Mouse (Mus musculus) bone marrow, adult 2 months (tissue): ENCODE results near the gene Pafah1b2. TPM values are rescaled to one million over a fixed set of nuclear protein-coding genes. Genes with fewer than 3 reads are reported as not detected.

ENCODE experiments used
- H3K27ac ChIP-seq: fragments of 200-500 bp; 2 replicates; pipeline ENCODE4 v1.5.1; 2012; ENCODE audit warnings: low read depth, mild to moderate bottlenecking, control low read depth, inconsistent platforms, low read length; ENCODE audit not compliant: control insufficient read depth, poor library complexity, insufficient read depth
- H3K4me1 ChIP-seq: fragments of 200-500 bp; 2 replicates; pipeline ENCODE4 v1.6.1; 2011; ENCODE audit warnings: low read length; ENCODE audit not compliant: control insufficient read depth, insufficient read depth
- H3K4me3 ChIP-seq: fragments of 200-500 bp; replicated peaks from 2 replicates; pipeline ENCODE3; 2011; ENCODE audit warnings: mild to moderate bottlenecking, low read depth, low read length, control low read depth; ENCODE audit not compliant: control insufficient read depth
- CTCF ChIP-seq: fragments of 200-500 bp; IDR thresholded peaks from 2 replicates; pipeline ENCODE4 v1.5.1; 2011; ENCODE audit warnings: low read length, control low read depth; ENCODE audit not compliant: control insufficient read depth, insufficient read depth
- POLR2A ChIP-seq: fragments of 200-500 bp; IDR thresholded peaks from 2 replicates; pipeline ENCODE4 v1.6.1; 2011; ENCODE audit warnings: low read depth, mild to moderate bottlenecking, control low read depth, low read length, borderline replicate concordance; ENCODE audit not compliant: control insufficient read depth
- WGBS: fragments of 180-500 bp; shearing (Covaris S2); methylation state at CpG from one replicate; pipeline ENCODE4 v1.1.7; 2018; 5-methylcytosine and 5-hydroxymethylcytosine counted together
- polyA plus RNA-seq: library from polyadenylated mRNA; stranded (reverse); fragments of >200 nt; gene quantifications from 2 replicates; pipeline ENCODE4 v1.2.4, GENCODE M21; 2011; ENCODE audit warnings: low replicate concordance; ENCODE audit not compliant: missing spikeins, insufficient read depth, insufficient read length

The Pafah1b2 gene
- polyA plus RNA-seq, 1 experiment = 14.6 TPM

DNA sequence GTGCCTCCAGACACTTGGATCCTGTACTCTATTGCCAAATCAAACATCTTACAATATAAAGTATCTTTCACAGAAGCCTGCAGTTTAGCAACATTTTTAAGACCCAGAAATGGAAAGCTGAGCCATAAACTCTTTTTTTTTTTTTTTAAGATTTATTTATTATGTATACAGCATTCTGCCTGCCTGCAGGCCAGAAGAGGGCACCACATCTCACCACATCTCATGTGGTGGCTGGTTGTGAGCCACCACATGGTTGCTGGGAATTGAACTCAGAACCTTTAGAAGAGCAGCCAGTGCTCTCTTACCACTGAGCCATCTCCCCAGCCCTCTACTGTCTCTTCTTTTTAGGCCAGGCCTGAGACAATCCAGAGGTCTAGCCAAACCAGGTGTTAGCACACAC is 31.2 kb downstream of the Pafah1b2 start:
- no peak overlapping the region for H3K27ac ChIP-seq
- no peak for TF ChIP-seq CTCF
- TF ChIP-seq POLR2A = no peak
- no peak overlapping the region for H3K4me3 ChIP-seq
- H3K4me1 ChIP-seq = no peaks in the 10 kb centered on the region; the same call in 1 of the 2 replicates

DNA sequence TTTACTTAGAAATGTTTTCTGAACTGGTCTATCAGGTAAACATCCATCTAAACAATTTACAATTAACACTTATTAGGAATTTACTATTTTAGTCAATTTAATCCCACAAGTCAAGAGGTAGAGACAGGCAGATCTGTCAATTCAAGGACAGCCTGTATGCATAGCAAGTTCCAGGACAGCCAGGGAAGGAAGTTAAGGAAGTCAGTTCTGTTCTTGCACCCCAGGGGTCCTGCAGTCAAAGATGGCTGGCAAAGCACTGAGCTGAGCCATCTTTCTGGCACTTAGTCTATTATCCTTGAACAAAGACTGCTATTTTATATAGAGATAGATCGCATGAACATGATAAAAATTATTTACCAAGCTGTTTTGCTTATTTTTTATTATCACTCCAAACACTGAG is 31.9 kb downstream of the Pafah1b2 start:
- Histone ChIP-seq H3K27ac (no peak overlapping the region), H3K4me1 (no peaks in the 10 kb centered on the region; the same call in 1 of the 2 replicates), H3K4me3 (no peak overlapping the region)
- TF ChIP-seq CTCF (no peak), POLR2A (no peak)
- WGBS = 85% methylated on average over 1 of the region's 1 CpGs

DNA sequence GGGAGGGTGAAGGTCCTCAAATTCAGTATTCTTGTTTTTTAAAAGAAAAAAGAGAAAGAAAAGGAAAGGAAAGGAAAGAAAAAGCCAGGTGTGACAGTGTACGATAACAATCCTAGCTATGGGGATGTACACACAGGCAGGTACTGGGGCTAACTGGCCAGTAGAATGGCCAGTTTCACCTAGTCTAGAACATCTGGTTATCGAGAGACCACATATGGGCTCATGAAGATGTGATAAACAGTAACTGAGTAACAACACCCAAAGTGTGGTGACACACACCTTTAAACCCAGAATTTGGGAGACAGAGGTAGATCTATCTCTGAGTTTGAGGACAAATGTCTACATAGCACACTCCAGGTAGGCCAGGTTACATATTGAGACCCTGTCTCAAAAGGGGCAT is 32.7 kb downstream of the Pafah1b2 start:
- Histone ChIP-seq H3K27ac (no peak overlapping the region), H3K4me1 (no peaks in the 10 kb centered on the region; the same call in 1 of the 2 replicates), H3K4me3 (no peak overlapping the region)
- TF ChIP-seq CTCF (no peak), POLR2A (no peak)
- 79% methylated on average over 2 of the region's 2 CpGs for WGBS

DNA sequence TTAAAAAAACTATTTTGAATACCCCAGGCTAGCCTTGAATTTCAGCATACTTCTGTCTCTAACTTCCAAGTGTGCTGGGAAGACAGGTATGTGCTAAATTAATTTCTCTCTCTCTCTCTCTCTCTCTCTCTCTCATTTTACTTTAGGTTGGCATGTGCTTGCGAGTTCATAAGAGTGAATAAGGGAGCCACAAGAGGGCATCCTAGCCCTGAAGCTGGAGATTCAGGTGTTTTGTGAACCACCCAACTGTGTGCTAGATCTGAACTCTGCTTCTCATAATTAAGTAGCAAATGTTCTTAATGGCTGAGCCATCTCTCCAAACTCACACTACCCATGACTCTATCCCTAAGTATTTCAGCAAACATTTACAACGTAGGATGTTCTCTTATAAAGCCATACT is 35.6 kb downstream of the Pafah1b2 start:
- Histone ChIP-seq H3K4me3 (no peak overlapping the region), H3K4me1 (no peaks in the 10 kb centered on the region), H3K27ac (no peak overlapping the region)
- WGBS = 83% methylated on average over 2 of the region's 2 CpGs
- TF ChIP-seq POLR2A = no peak
- no peak for TF ChIP-seq CTCF

DNA sequence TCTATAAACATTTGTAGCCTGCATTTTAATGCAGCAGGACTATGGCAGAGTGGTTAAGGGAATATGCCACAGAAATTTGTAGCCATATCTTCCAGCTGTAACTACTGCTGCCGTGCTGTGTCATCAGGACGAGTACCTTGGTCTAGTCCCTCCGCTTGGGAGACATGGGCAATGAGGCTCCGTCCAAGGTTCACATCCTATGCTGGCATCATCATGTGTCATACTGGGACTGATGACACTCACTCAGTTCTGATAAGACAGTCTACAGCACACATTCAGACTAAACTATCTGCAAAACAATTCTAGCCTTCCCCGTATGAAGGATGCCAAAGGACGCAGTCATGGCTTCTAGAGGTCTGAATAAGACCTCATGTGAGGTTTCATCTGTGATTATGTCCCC is 48.9 kb downstream of the Pafah1b2 start:
- Histone ChIP-seq H3K4me3 (no peak overlapping the region), H3K4me1 (no peaks in the 10 kb centered on the region; the same call in 1 of the 2 replicates), H3K27ac (no peak overlapping the region)
- 88% methylated on average over 6 of the region's 6 CpGs for WGBS
- no peak for TF ChIP-seq POLR2A
- no peak for TF ChIP-seq CTCF

DNA sequence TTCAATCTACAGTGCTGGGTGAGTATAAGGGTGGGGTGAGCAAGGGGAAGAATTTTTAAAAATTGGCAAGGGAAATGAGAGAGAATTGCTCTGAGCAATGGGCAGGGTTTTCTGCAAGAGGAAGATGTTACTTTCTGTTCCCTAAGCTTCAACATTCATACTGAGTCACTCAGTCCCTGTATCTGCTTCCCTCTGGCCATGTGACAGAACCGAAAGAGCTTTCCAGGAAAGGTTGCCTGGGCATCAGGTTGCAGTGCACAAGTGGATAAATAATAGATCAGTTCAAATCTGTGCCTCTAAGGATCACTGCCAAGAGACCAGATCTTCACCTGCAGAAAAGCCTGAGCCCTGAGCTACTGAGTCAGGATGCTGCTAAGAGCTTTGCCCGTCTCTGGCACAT is 50.6 kb downstream of the Pafah1b2 start:
- TF ChIP-seq CTCF (no peak), POLR2A (no peak)
- Histone ChIP-seq H3K4me1 (no peaks in the 10 kb centered on the region; the same call in 1 of the 2 replicates), H3K4me3 (no peak overlapping the region), H3K27ac (no peak overlapping the region)
- 52% methylated on average over 2 of the region's 2 CpGs for WGBS

DNA sequence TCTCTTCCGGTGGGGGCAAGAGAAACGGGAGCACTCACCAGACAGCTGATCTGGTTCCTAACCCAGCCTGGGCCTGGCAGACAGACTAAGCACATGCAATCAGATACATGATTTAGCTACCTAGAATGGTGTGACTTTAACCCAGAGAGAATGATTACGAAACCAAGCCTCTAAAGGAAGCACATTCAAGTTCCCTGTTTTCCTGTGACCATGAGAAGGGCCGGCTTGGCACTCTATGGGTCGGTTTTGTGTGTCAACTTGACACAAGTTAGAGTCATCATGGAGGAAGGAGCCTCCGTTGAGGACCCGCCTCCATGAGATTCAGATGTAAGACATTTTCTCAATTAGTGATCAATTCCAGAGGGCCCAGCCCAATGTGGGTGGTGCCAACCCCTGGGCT is 52.8 kb downstream of the Pafah1b2 start:
- Histone ChIP-seq H3K4me1 (no peaks in the 10 kb centered on the region; the same call in 1 of the 2 replicates), H3K4me3 (no peak overlapping the region), H3K27ac (peak overlapping the region; percentile 59)
- TF ChIP-seq CTCF (no peak), POLR2A (no peak)
- WGBS = 23% methylated on average over 7 of the region's 7 CpGs

DNA sequence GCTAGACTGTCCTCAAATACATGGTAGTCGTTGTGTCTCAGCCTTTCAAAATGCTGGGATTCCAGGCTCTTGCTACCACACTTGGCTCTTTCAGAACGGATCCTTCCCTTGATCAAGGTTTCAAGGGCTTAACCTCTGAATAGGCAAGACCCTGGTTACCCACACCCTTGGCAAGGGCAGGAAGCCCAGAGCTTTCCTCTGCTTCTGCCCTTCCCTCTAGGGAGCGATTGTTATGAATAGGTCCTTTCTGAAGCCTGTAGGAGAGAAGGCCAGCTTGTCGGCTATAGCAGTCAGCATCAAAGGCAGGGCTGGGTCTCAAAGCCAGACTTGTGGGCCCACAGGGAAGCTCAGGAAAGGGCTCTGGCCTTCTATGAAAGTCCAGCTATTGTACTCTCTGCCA is 53.6 kb downstream of the Pafah1b2 start:
- TF ChIP-seq POLR2A (no peak), CTCF (no peak)
- no peaks in the 10 kb centered on the region; the same call in 1 of the 2 replicates for H3K4me1 ChIP-seq
- H3K4me3 ChIP-seq = no peak overlapping the region
- no peak overlapping the region for H3K27ac ChIP-seq
- 74% methylated on average over 4 of the region's 4 CpGs for WGBS

DNA sequence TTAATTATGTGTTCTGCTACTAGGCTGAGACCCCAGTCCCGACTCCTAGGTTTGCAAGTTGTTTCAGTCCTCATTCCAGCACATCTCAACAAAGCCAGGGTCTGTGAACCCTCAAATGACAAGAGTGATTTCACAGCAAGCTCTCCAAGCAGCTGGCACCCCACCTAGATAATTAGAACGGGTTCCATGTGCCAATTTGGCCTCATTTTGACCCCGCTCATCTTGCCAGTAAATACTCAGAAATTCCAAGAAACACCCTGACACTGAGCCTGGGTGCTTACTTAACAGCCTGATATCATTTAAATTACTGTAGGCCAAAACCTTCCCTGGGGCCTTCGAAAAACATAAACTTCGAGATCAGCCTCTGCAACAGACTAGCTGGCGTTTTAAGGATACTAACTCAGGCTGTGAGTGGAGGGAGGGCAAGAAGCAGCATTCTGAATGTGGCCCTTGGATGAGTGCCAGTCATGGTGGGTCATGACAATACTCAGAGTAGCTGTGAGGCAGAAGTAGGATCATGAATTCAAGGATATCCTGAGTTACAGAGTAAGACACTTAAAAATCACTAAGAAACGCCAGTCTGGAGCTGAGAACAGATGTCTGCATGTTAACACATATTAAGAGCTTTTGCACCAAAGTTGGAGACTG is 54.3 kb downstream of the Pafah1b2 start:
- peaks cover 3% of the 10 kb centered on the region for H3K4me1 ChIP-seq
- TF ChIP-seq POLR2A = no peak
- TF ChIP-seq CTCF = no peak
- WGBS = 77% methylated on average over 7 of the region's 7 CpGs
- no peak overlapping the region for H3K4me3 ChIP-seq
- H3K27ac ChIP-seq = no peak overlapping the region
